22 mouse cellular contexts compared by ENCODE assay signal in genomic region chr17:79971721-79972336, GRCm38 (mm10).
DNase-seq lines count a peak whose midpoint lies in the region; ATAC-seq and TF ChIP-seq lines count a peak whose summit lies in the region.
"Had no signal": no experiment of that assay in that cellular context is flagged by ENCODE, and none has a peak within 500 bp of the region (broad histone marks: within the 10 kb centered on the region; RNA-seq: fewer than 3 reads in every experiment).

No protein-coding gene starts in this region.

- no peak overlapping the region for H3K4me2 ChIP-seq in kidney, postnatal 0 days (ENCODE audit: low read length)
- peak overlapping the region; percentile 47 for H3K4me2 ChIP-seq in liver, embryonic 13.5 days
- no peak overlapping the region for H3K4me2 ChIP-seq in stomach, embryonic 16.5 days (ENCODE audit: low read depth, low read length)
- H3K4me2 ChIP-seq in midbrain, embryonic 11.5 days, result no peak overlapping the region
- H3K4me2 ChIP-seq: embryonic facial prominence, embryonic 13.5 days; forebrain, embryonic 13.5 days; limb, embryonic 13.5 days; lung, embryonic 15.5 days had no signal

- no peaks in the 10 kb centered on the region for H3K27me3 ChIP-seq in kidney, postnatal 0 days (ENCODE audit: insufficient read depth, low read length)
- H3K27me3 ChIP-seq in liver, embryonic 13.5 days, result peaks cover 22% of the 10 kb centered on the region
- no peaks in the 10 kb centered on the region for H3K27me3 ChIP-seq in stomach, embryonic 16.5 days (ENCODE audit: control insufficient read depth, insufficient read depth, low read length)
- no peaks in the 10 kb centered on the region; the same call in 1 of the 2 replicates for H3K27me3 ChIP-seq in midbrain, embryonic 11.5 days (ENCODE audit: control insufficient read depth, insufficient read depth, low read length)
- H3K27me3 ChIP-seq: lung, embryonic 15.5 days had no signal

- WGBS in kidney, postnatal 0 days, result 64% methylated on average over 8 of the region's 8 CpGs
- WGBS in liver, embryonic 13.5 days (ENCODE audit: insufficient replicate concordance), result 48% methylated on average over 8 of the region's 8 CpGs
- WGBS in stomach, embryonic 16.5 days, result 71% methylated on average over 8 of the region's 8 CpGs
- WGBS in midbrain, embryonic 11.5 days, result 88% methylated on average over 8 of the region's 8 CpGs

- DNase-seq in kidney, postnatal 0 days (ENCODE audit: low spot score), result peak; percentile 48
- DNase-seq in kidney, adult 8-10 months, result no peak
- peak; percentile 97 for DNase-seq in gonadal fat pad, adult 2 months (ENCODE audit: low read depth)
- no peak for DNase-seq in liver, embryonic 13.5 days
- no peak for DNase-seq in midbrain, embryonic 11.5 days (ENCODE audit: low spot score, missing footprints)
- DNase-seq in cerebellum, adult 11 months, result no peak
- DNase-seq in lung, postnatal 36 days, result no peak
- DNase-seq: adrenal gland, postnatal 36 days; cerebellum, adult 11-12 months; cerebellum, postnatal 14 days; kidney, adult 18-20 months; kidney, postnatal 14 days; right cerebral cortex, postnatal 4 days had no signal

- TF ChIP-seq CTCF in kidney, postnatal 0 days (IDR thresholded peaks at IDR 0.05; ENCODE audit: low read depth), result no peak

- no peak overlapping the region for H3K9ac ChIP-seq in kidney, postnatal 0 days (ENCODE audit: low read depth, low read length)
- no peak overlapping the region for H3K9ac ChIP-seq in liver, embryonic 13.5 days
- no peak overlapping the region for H3K9ac ChIP-seq in stomach, embryonic 16.5 days (ENCODE audit: low read length)
- no peak overlapping the region for H3K9ac ChIP-seq in midbrain, embryonic 11.5 days (ENCODE audit: low read length)
- H3K9ac ChIP-seq: embryonic facial prominence, embryonic 13.5 days; forebrain, embryonic 13.5 days; limb, embryonic 13.5 days; lung, embryonic 15.5 days had no signal

- H3K4me3 ChIP-seq in kidney, postnatal 0 days (replicated peaks; ENCODE audit: low read depth, low read length), result no peak overlapping the region
- peak overlapping the region; percentile 29 for H3K4me3 ChIP-seq in liver, embryonic 13.5 days (replicated peaks)
- no peak overlapping the region for H3K4me3 ChIP-seq in stomach, embryonic 16.5 days (replicated peaks; ENCODE audit: low read length)
- no peak overlapping the region for H3K4me3 ChIP-seq in midbrain, embryonic 11.5 days (ENCODE audit: low read depth, low read length)
- H3K4me3 ChIP-seq: embryonic facial prominence, embryonic 13.5 days; erythroblast, embryonic 14.5 days; forebrain, embryonic 13.5 days; limb, embryonic 13.5 days; lung, embryonic 15.5 days; midbrain, embryonic 10.5 days had no signal

- H3K36me3 ChIP-seq in kidney, postnatal 0 days (ENCODE audit: insufficient read depth, low read length), result no peaks in the 10 kb centered on the region
- H3K36me3 ChIP-seq in liver, embryonic 13.5 days, result no peaks in the 10 kb centered on the region
- H3K36me3 ChIP-seq in stomach, embryonic 16.5 days (ENCODE audit: control insufficient read depth, insufficient read depth, low read length), result no peaks in the 10 kb centered on the region
- H3K36me3 ChIP-seq in midbrain, embryonic 11.5 days (ENCODE audit: control insufficient read depth, insufficient read depth, low read length), result no peaks in the 10 kb centered on the region
- H3K36me3 ChIP-seq: embryonic facial prominence, embryonic 13.5 days; limb, embryonic 13.5 days; lung, embryonic 15.5 days; midbrain, embryonic 10.5 days had no signal

- H3K27ac ChIP-seq in kidney, postnatal 0 days, result no peak overlapping the region
- no peak overlapping the region for H3K27ac ChIP-seq in liver, embryonic 13.5 days
- peak overlapping the region; percentile 87 for H3K27ac ChIP-seq in stomach, embryonic 16.5 days (ENCODE audit: low read length)
- no peak overlapping the region for H3K27ac ChIP-seq in midbrain, embryonic 11.5 days (ENCODE audit: low read depth, low read length)
- H3K27ac ChIP-seq: embryonic facial prominence, embryonic 13.5 days; forebrain, embryonic 13.5 days; hindbrain, postnatal 0 days; limb, embryonic 13.5 days; lung, embryonic 15.5 days; macrophage; midbrain, embryonic 10.5 days had no signal

- peaks cover 9% of the 10 kb centered on the region for H3K4me1 ChIP-seq in kidney, postnatal 0 days (replicated peaks; ENCODE audit: insufficient read depth, low read length)
- peaks cover 73% of the 10 kb centered on the region for H3K4me1 ChIP-seq in liver, embryonic 13.5 days (replicated peaks)
- H3K4me1 ChIP-seq in stomach, embryonic 16.5 days (ENCODE audit: control insufficient read depth, insufficient read depth, low read length), result peaks cover 42% of the 10 kb centered on the region
- H3K4me1 ChIP-seq in midbrain, embryonic 11.5 days (ENCODE audit: control insufficient read depth, insufficient read depth, low read length), result peaks cover 5% of the 10 kb centered on the region

- no peaks in the 10 kb centered on the region for H3K9me3 ChIP-seq in kidney, postnatal 0 days (replicated peaks; ENCODE audit: low read length)
- no peaks in the 10 kb centered on the region for H3K9me3 ChIP-seq in liver, embryonic 13.5 days (replicated peaks)
- no peaks in the 10 kb centered on the region for H3K9me3 ChIP-seq in stomach, embryonic 16.5 days (replicated peaks; ENCODE audit: control insufficient read depth, low read length)
- no peaks in the 10 kb centered on the region for H3K9me3 ChIP-seq in midbrain, embryonic 11.5 days (ENCODE audit: control insufficient read depth, low read length)
- H3K9me3 ChIP-seq: embryonic facial prominence, embryonic 13.5 days; forebrain, embryonic 13.5 days; limb, embryonic 13.5 days; lung, embryonic 15.5 days; midbrain, embryonic 10.5 days had no signal

- ATAC-seq in kidney, postnatal 0 days (replicated peaks; ENCODE audit: low FRiP score, low read depth), result no peak
- ATAC-seq in liver, embryonic 13.5 days (ENCODE audit: low read depth), result no peak
- ATAC-seq in stomach, embryonic 16.5 days (ENCODE audit: insufficient read depth, low FRiP score), result no peak
- no peak for ATAC-seq in midbrain, embryonic 11.5 days (ENCODE audit: low FRiP score)
- ATAC-seq: forebrain, embryonic 13.5 days; hindbrain, postnatal 0 days had no signal

Comparison
In these comparisons a context has a peak if more than half of its experiments do, and no peak if none do; other contexts are left out.
1. DNase-seq: peak in kidney, postnatal 0 days (single experiment) and gonadal fat pad, adult 2 months (single experiment); none in kidney, adult 8-10 months (0 of 2), liver, embryonic 13.5 days (single experiment), midbrain, embryonic 11.5 days (single experiment), cerebellum, adult 11 months (single experiment) and lung, postnatal 36 days (single experiment).